Mouse (Mus musculus): ENCODE measurements around the gene Gpr152. TPM values are rescaled to one million over a fixed set of nuclear protein-coding genes. Genes with fewer than 3 reads are reported as not detected.
"Not testable (repeated sequence)": the region's sequence is repeated elsewhere in the genome, so short reads cannot be mapped to it uniquely, and the experiment has no call there.

Gene Gpr152
- polyA plus RNA-seq, 1 experiment from 2014 or later, result not detected

DNA sequence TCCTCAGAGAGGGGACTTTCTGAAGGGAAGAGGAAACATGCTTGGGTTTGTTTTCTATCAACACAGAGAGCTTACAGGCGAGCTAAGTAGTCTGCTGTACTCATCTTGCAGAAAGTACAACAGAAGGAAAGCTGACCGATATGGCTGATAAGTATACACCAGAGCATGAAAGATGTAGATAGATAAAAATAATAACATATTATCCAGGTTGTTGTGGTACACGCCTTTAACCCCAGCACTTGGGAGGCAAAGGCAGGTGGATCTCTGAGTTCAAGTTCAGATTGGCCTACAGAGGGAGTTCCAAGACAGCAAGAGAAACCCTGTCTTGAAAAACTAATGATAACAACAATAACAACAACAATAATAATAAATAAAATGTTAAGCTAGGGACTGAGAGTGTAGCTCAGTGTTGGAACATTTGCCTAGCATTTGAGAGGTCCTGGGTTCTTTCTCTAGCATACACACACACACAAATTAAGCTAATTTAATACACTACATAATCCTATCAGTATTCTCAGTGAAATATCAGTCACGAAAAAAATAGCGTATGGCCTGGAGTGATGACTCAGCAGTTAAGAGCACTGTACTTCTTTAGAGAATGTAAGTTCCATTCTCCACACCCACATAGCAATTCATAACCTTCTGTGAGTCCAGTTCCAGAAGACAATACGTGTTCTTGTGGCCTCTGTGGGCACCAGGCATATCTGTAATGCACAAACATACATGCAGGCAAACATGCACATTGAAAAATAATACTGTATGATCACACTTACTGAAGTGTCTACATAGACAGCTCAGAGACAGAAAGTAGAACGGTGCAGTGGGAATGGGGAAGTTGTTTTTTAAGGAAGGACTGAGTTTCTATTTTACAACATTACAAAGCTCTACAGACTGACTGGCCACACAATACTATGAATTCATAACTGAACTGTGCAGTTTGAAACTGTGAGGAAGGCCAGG is 16.9 kb upstream of the Gpr152 start:
- no peak overlapping the region for H3K27ac ChIP-seq
- peaks cover 7% of the 10 kb centered on the region; the same call in 1 of the 2 replicates for H3K36me3 ChIP-seq
- no peak overlapping the region for H3K4me2 ChIP-seq
- no peaks in the 10 kb centered on the region for H3K9me3 ChIP-seq
- H3K4me3 ChIP-seq (replicated peaks), result no peak overlapping the region
- ATAC-seq (ENCODE audit: insufficient read depth, low FRiP score, low read depth), result no peak
- H3K27me3 ChIP-seq (replicated peaks), result no peaks in the 10 kb centered on the region
- 79% methylated on average over 7 of the region's 7 CpGs for WGBS
- peaks cover 28% of the 10 kb centered on the region for H3K4me1 ChIP-seq
- no peak overlapping the region for H3K9ac ChIP-seq

- H3K4me1 ChIP-seq, result peaks cover 28% of the 10 kb centered on the region
- no peak for ATAC-seq (ENCODE audit: insufficient read depth, low FRiP score, low read depth)
- 74% methylated on average over 4 of the region's 4 CpGs for WGBS
These were observed 15.2 kb upstream of the Gpr152 start for GRCm38 (mm10) chr19:4124432-4124831.

DNA sequence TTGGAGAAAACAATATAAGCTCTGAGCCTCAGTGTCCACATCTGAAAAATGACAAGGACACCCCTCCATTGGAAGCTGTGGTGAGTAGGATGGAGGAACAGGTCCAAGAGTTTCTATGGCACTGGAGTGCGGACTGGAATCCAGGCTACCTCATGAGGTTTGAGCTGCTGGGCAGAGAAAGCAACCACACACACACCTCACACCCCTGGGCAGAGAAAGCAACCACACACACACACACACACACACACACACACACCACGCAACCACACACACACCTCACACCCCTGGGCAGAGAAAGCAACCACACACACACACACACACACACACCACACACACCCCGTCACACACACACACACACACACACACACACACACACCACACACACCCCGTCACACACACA is 14.3 kb upstream of the Gpr152 start:
- Histone ChIP-seq H3K4me3 (replicated peaks) (peak overlapping the region; percentile 86), H3K27ac (peak overlapping the region; percentile 40; the same call in 1 of the 2 replicates), H3K4me2 (peak overlapping the region; percentile 44), H3K4me1 (peaks cover 25% of the 10 kb centered on the region)
- not testable (repeated sequence) for H3K36me3 ChIP-seq; H3K9ac ChIP-seq; H3K9me3 ChIP-seq; H3K27me3 ChIP-seq (replicated peaks)
- 22% methylated on average over 3 of the region's 4 CpGs for WGBS
- peak; percentile 2 for ATAC-seq (ENCODE audit: insufficient read depth, low FRiP score, low read depth)

More at GRCm38 (mm10) chr19:4124432-4124831, 15.2 kb upstream of the Gpr152 start:
- H3K4me3 ChIP-seq (replicated peaks), result no peak overlapping the region
- no peak overlapping the region for H3K27ac ChIP-seq
- no peak overlapping the region for H3K9ac ChIP-seq
- no peaks in the 10 kb centered on the region for H3K27me3 ChIP-seq (replicated peaks)
- H3K36me3 ChIP-seq, result peaks cover 7% of the 10 kb centered on the region; the same call in 1 of the 2 replicates
- H3K9me3 ChIP-seq, result no peaks in the 10 kb centered on the region
- H3K4me2 ChIP-seq, result no peak overlapping the region

DNA sequence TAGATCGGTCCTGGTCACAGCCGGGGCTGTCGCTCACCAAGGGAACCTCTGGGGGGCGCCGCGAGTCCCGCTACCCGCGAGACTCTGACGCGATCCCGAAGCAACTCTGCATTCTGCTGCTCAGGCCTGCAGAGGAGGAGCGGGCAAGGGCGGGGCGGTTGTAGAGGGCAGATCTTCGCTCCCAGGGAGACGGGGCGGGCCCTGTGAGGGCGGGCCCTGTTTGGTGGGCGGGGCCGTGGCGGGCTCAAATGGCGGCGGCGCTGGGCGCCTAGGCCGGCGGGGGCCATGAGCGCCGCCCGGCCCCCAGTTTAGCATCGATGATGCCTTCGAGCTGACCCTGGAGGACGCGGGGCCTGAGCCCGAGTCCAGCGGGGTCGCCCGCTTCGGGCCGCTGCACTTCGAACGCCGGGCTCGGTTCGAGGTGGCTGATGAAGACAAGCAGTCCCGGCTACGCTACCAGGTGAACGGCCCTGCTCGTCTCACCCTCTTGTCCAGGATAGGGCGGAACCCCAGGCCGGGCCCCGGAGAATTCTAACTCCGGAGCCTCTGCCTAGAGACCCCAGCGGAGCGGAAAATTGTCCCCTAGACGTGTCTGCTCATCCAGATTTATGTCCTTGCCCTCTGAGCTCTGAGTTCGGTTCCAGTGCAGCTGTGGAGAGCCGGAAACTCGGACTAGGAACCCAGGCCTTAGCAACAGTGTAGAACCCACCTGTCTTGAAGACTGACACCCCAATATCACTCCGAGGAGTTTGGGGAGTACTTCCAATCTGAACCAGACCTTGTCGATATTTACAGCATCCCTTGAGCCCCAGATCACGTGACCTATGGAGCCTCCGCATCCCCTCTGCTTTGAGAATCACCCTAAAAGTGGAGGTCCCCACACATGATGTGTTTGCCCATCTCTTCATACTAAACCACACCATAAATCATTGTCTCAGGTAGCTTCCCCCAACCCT is 13.6 kb upstream of the Gpr152 start, which contains the start of gene Aip:
Gene Aip, minus strand, starts transcription at position 118 of the 956 bp plus-strand sequence.
- Histone ChIP-seq H3K27ac (peak within 1 kb of the TSS; percentile 69; the same call in 1 of the 2 replicates), H3K4me1 (peaks cover 18% of the 10 kb centered on the region), H3K9ac (peak within 1 kb of the TSS; percentile 84), H3K4me3 (replicated peaks) (peak within 1 kb of the TSS; percentile 86), H3K9me3 (no peaks in the 10 kb centered on the region), H3K4me2 (peak within 1 kb of the TSS; percentile 75), H3K27me3 (replicated peaks) (no peaks in the 10 kb centered on the region), H3K36me3 (peaks cover 7% of the 10 kb centered on the region; the same call in 1 of the 2 replicates)
- peak; percentile 94 for ATAC-seq (ENCODE audit: insufficient read depth, low FRiP score, low read depth)
- WGBS, result under 1% methylated on average over 64 of the region's 64 CpGs

- ATAC-seq (ENCODE audit: insufficient read depth, low FRiP score, low read depth), result no peak
- H3K9me3 ChIP-seq, result no peaks in the 10 kb centered on the region
- H3K4me2 ChIP-seq, result peak overlapping the region; percentile 75
- H3K36me3 ChIP-seq, result peaks cover 14% of the 10 kb centered on the region
- peaks cover 17% of the 10 kb centered on the region for H3K4me1 ChIP-seq
- no peaks in the 10 kb centered on the region for H3K27me3 ChIP-seq (replicated peaks)
- H3K27ac ChIP-seq, result peak overlapping the region; percentile 41; the same call in 1 of the 2 replicates
- H3K9ac ChIP-seq, result peak overlapping the region; percentile 84; the same call in 1 of the 2 replicates
- WGBS, result 51% methylated on average over 7 of the region's 7 CpGs
- peak overlapping the region; percentile 86 for H3K4me3 ChIP-seq (replicated peaks)
These were observed 12.7 kb upstream of the Gpr152 start for GRCm38 (mm10) chr19:4126759-4127495.

DNA sequence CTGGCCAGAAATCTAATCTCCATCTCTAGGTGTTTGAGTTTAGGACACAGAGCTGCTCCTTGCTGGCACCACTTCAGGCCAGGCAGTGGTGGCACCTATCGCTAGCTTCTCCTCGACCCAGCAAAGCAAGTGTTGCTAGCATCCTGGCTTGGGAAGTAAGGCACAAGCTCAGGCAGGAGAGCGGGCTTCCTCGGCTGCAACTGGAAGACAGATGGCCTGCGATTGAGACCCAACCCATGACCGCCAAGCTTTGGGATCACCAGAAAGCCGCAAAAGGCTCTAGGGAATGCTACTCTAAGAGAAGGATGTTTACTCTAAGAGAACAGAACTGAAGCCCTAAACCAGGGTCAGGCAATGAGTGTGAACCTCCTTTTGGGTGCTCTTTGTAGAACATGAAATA is 10.1 kb upstream of the Gpr152 start:
- Histone ChIP-seq H3K4me2 (no peak overlapping the region), H3K36me3 (peaks cover 15% of the 10 kb centered on the region), H3K27me3 (replicated peaks) (no peaks in the 10 kb centered on the region), H3K4me3 (replicated peaks) (no peak overlapping the region), H3K4me1 (peaks cover 16% of the 10 kb centered on the region), H3K27ac (no peak overlapping the region), H3K9me3 (no peaks in the 10 kb centered on the region), H3K9ac (no peak overlapping the region)
- WGBS, result 91% methylated on average over 7 of the region's 7 CpGs
- ATAC-seq (ENCODE audit: insufficient read depth, low FRiP score, low read depth), result no peak

DNA sequence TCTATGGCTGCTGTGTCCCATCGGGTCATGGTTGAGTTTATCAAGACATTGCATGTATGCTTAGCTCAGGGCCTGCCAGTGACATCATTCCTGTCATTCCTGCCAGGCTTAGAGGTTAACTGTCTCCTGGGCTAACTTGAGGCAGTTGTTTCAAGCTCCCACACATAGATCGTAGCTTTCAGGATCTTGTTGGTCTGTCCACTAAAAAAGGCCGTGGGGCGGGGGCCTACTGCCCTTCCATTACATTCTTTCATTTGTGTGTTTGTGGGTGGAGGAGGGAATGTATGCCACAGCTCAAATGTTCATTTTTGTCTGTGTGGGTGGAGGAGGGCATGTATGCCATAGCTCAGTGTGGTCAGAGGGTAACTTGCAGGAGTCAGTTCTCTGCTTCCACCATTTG is 9.5 kb upstream of the Gpr152 start:
- Histone ChIP-seq H3K36me3 (peaks cover 15% of the 10 kb centered on the region), H3K27me3 (replicated peaks) (no peaks in the 10 kb centered on the region), H3K4me1 (peaks cover 14% of the 10 kb centered on the region), H3K9me3 (no peaks in the 10 kb centered on the region), H3K4me3 (replicated peaks) (no peak overlapping the region), H3K4me2 (no peak overlapping the region), H3K27ac (no peak overlapping the region), H3K9ac (no peak overlapping the region)
- no peak for ATAC-seq (ENCODE audit: insufficient read depth, low FRiP score, low read depth)
- WGBS, result 82% methylated on average over 4 of the region's 4 CpGs

DNA sequence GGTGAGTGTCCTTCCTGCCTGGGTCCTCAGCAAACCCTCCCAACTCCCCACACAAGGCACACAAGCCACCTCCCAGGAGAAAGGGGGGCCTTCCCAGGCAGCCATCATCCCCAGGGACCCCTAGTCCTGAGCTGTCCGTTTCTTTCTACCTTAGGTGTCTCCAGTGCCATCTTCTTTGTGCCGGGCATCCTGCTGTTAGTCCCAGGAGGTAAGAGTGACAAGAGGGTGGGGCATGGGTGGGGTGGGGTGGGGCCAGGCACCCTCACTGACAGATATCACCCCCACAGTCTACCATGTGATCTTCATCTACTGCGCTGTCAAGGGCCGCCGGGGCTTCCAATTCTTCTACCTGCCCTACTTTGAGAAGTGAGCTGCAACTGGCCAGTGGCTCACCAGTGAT is 8.5 kb upstream of the Gpr152 start:
- Histone ChIP-seq H3K27ac (no peak overlapping the region), H3K9me3 (no peaks in the 10 kb centered on the region), H3K4me1 (peaks cover 14% of the 10 kb centered on the region), H3K36me3 (peaks cover 15% of the 10 kb centered on the region), H3K4me3 (replicated peaks) (no peak overlapping the region), H3K9ac (no peak overlapping the region), H3K4me2 (no peak overlapping the region), H3K27me3 (replicated peaks) (no peaks in the 10 kb centered on the region)
- WGBS, result 89% methylated on average over 5 of the region's 5 CpGs
- ATAC-seq (ENCODE audit: insufficient read depth, low FRiP score, low read depth), result peak; percentile 56; the same call in 1 of the 2 replicates

- peaks cover 10% of the 10 kb centered on the region for H3K4me1 ChIP-seq
- H3K27ac ChIP-seq, result no peak overlapping the region
- no peak overlapping the region for H3K4me2 ChIP-seq
- H3K9ac ChIP-seq, result no peak overlapping the region
- peaks cover 15% of the 10 kb centered on the region for H3K36me3 ChIP-seq
- no peaks in the 10 kb centered on the region for H3K27me3 ChIP-seq (replicated peaks)
- H3K4me3 ChIP-seq (replicated peaks), result no peak overlapping the region
- no peak; the same call in 1 of the 2 replicates for ATAC-seq (ENCODE audit: insufficient read depth, low FRiP score, low read depth)
- 81% methylated on average over 2 of the region's 2 CpGs for WGBS
- no peaks in the 10 kb centered on the region for H3K9me3 ChIP-seq
These were observed 7.8 kb upstream of the Gpr152 start for GRCm38 (mm10) chr19:4131768-4132167.

DNA sequence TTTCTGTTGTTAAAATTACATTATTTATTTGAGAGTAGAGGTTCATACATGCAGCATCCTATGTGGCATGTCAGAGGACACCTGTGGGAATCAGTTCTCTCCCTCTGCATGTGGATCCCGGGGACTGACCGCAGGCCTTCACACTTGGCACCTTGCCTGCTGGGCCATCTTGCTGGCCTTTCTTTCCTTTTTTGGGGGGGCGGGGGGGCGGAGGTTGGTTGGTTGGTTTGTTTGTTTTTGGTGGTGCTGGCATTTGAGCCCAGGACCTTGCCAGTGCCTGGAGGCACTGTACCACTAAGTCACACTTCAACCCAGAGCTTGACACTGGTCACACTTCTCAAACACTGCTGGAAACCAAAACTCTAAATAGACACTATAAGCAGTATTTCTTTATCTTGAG is 5.2 kb upstream of the Gpr152 start:
- no peaks in the 10 kb centered on the region for H3K9me3 ChIP-seq
- no peak overlapping the region for H3K9ac ChIP-seq
- no peak overlapping the region for H3K4me3 ChIP-seq (replicated peaks)
- H3K36me3 ChIP-seq, result peaks cover 8% of the 10 kb centered on the region
- 81% methylated on average over 4 of the region's 4 CpGs for WGBS
- no peak overlapping the region for H3K4me2 ChIP-seq
- no peaks in the 10 kb centered on the region for H3K27me3 ChIP-seq (replicated peaks)
- no peak overlapping the region for H3K27ac ChIP-seq
- no peak for ATAC-seq (ENCODE audit: insufficient read depth, low FRiP score, low read depth)
- H3K4me1 ChIP-seq, result no peaks in the 10 kb centered on the region
